Mouse (Mus musculus) kidney, postnatal 0 days (tissue): Measurements from ENCODE around the gene Akap2. TPM values are rescaled to one million over a fixed set of nuclear protein-coding genes. Genes with fewer than 3 reads are reported as not detected.
A peak's percentile ranks its signal among the peaks of the same experiment; 100 is the strongest.

Source experiments
- ATAC-seq: fragments of 200-750 bp; cut with Nextera tagmentation; replicated peaks from 2 replicates; pipeline ENCODE4 v1.8.0; 2017; ENCODE audit warnings: low read depth, moderate number of reproducible peaks, moderate TSS enrichment, moderate library complexity; ENCODE audit not compliant: low FRiP score
- DNase-seq: peaks from one replicate; pipeline ENCODE4 v3.0.0-alpha.2; 2016; ENCODE audit warnings: low spot score
- H3K27ac ChIP-seq: fragments of 300-500 bp; sonication (generic); 2 replicates; pipeline ENCODE4 v1.5.1; 2014; ENCODE audit warnings: mild to moderate bottlenecking
- H3K27me3 ChIP-seq: fragments of 300-500 bp; sonication (generic); 2 replicates; pipeline ENCODE4 v1.6.1; 2014; ENCODE audit warnings: low read length, mixed read lengths; ENCODE audit not compliant: insufficient read depth
- H3K36me3 ChIP-seq: fragments of 300-500 bp; sonication (generic); 2 replicates; pipeline ENCODE4 v1.6.1; 2014; ENCODE audit warnings: low read length, mixed read lengths; ENCODE audit not compliant: insufficient read depth
- H3K4me1 ChIP-seq: fragments of 300-500 bp; sonication (generic); replicated peaks from 2 replicates; pipeline ENCODE4 v1.6.1; 2014; ENCODE audit warnings: antibody characterized with exemption, low read length, mixed read lengths; ENCODE audit not compliant: insufficient read depth
- H3K4me2 ChIP-seq: fragments of 300-500 bp; sonication (generic); 2 replicates; pipeline ENCODE4 v1.6.1; 2014; ENCODE audit warnings: mild to moderate bottlenecking, low read length, moderate library complexity, mixed read lengths
- H3K4me3 ChIP-seq: fragments of 300-500 bp; sonication (generic); replicated peaks from 2 replicates; pipeline ENCODE4 v1.5.1; 2014; ENCODE audit warnings: low read depth, low read length
- H3K9ac ChIP-seq: fragments of 300-500 bp; sonication (generic); 2 replicates; pipeline ENCODE4 v1.6.1; 2014; ENCODE audit warnings: low read depth, low read length
- H3K9me3 ChIP-seq: fragments of 300-500 bp; sonication (generic); replicated peaks from 2 replicates; pipeline ENCODE4 v1.6.1; 2016; ENCODE audit warnings: low read length, inconsistent platforms, mixed read lengths
- CTCF ChIP-seq: IDR thresholded peaks from 2 replicates; pipeline ENCODE4 v1.5.1; 2016; ENCODE audit warnings: antibody characterized with exemption, low read depth, mild to moderate bottlenecking, moderate library complexity
- WGBS: fragments of 180-500 bp; shearing (Covaris S2); extraction: QIAGEN DNeasy Blood & Tissue Kit; methylation state at CpG from one replicate; pipeline ENCODE4 v1.1.7; 2014; 5-methylcytosine and 5-hydroxymethylcytosine counted together
- polyA plus RNA-seq: library from polyadenylated mRNA; unstranded; fragments of >200 nt; fragmentation: Nextera tagmentation; extraction: Ambion mirVana; gene quantifications from 2 replicates; pipeline ENCODE4 v1.2.1, GENCODE M21; 2015

Akap2 gene
- polyA plus RNA-seq, 1 experiment from 2014 or later: 20.5 TPM

DNA sequence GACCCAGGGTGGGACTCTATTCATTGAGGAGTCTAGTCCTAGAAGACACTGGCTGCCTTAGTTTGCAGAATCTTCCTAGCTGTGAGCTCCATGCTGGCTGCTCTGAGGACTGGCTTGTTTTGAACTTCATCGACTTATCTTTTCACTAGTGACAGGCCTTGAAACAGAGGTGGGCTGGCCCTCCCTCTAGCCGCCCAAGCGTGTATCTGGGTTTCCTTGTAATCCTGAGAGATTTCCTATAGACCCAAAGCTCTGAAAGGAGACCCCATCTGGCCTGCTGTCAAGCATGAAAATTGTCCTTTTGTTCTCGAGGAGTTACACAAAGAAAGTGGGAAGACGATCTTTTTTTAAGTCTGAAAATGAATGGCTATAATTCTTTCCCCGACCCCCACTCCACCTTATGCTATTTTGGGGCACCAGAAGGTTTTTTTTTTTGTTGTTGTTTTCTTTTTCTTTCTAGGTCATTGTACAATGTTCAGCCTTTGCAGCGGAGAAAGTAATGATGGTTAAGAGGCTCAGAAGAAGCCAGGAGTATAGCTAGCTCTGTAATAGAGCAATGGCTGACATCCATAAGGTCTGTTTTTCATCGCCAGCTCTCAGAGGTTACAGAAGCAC lies 107.3 kb downstream of the Akap2 start:
- H3K27me3 ChIP-seq: no peaks in the 10 kb centered on the region
- ATAC-seq: no peak
- H3K36me3 ChIP-seq: no peaks in the 10 kb centered on the region
- TF ChIP-seq CTCF: no peak
- no peak overlapping the region for H3K4me3 ChIP-seq
- no peak for DNase-seq
- no peak overlapping the region for H3K4me2 ChIP-seq
- peaks cover 13% of the 10 kb centered on the region; the same call in 1 of the 2 replicates for H3K4me1 ChIP-seq
- H3K9ac ChIP-seq: no peak overlapping the region
- no peak overlapping the region for H3K27ac ChIP-seq
- H3K9me3 ChIP-seq: no peaks in the 10 kb centered on the region
- 29% methylated on average over 8 of the region's 8 CpGs for WGBS

DNA sequence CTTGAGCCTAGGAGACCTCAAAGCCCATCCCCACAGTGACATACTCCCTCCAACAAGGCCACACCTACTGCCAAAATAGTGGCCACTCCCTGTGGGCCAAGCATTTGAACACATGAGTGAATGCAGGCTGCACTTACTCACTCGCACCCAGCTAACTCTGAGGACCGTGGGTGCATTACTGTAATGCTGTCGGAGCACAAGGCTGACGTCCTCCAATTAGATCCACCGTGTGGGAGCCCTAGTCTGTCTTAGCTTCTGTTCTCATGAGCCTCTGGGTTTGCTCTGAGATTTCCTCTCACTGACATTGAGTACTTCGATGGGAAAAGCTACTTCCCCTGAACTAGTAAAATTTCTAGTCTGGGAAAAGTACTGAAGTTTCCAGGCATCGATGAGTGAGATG lies 108.8 kb downstream of the Akap2 start:
- Histone ChIP-seq H3K4me3 (no peak overlapping the region), H3K27ac (no peak overlapping the region), H3K4me2 (no peak overlapping the region), H3K9ac (no peak overlapping the region), H3K9me3 (no peaks in the 10 kb centered on the region), H3K4me1 (peaks cover 13% of the 10 kb centered on the region; the same call in 1 of the 2 replicates), H3K36me3 (no peaks in the 10 kb centered on the region), H3K27me3 (no peaks in the 10 kb centered on the region)
- WGBS: 74% methylated on average over 7 of the region's 7 CpGs
- TF ChIP-seq CTCF: no peak
- DNase-seq: no peak
- ATAC-seq: no peak

DNA sequence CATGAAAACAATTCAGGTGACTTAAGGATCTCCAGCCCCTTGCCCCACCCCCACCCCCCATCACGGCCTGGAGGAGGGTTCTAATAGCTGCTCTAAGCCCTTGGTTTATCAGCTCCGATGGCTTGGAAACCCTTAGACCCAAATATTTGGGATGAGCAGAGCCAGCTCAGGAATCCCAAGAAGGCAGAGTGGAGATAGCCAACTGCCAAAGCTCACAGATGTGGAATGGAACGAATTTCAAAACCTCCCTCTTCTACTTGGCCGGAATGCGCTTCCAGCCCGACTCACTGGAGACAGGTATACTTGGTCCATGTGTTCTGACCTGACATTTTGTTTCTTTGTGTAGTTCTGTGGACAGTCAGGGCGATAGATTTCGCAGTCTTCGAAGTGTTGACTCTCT lies 111.7 kb downstream of the Akap2 start:
- Histone ChIP-seq H3K27ac (no peak overlapping the region), H3K27me3 (no peaks in the 10 kb centered on the region), H3K9me3 (no peaks in the 10 kb centered on the region), H3K4me2 (no peak overlapping the region), H3K36me3 (no peaks in the 10 kb centered on the region), H3K4me3 (no peak overlapping the region), H3K9ac (no peak overlapping the region), H3K4me1 (peaks cover 8% of the 10 kb centered on the region; the same call in 1 of the 2 replicates)
- no peak for TF ChIP-seq CTCF
- no peak for DNase-seq
- ATAC-seq: no peak
- 78% methylated on average over 9 of the region's 9 CpGs for WGBS

DNA sequence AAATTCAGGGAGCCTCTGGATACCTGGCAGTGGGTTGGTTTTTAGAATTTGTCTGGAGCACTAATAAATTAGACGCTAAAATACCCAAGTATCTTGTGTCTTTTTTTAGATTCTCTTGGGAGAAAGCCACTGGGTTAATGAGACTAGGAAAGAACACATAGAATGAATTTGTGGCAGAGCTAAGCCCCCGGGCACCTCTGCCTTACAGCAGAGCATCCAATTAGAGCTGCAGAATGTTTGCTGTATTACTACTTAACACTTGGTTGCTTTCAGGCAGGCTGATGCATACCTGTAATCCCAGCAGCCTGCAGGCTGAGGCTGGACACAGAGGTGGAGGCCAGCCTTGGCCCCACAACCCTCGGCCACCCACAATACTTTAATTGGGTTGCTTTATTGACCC lies 112.3 kb downstream of the Akap2 start:
- H3K9me3 ChIP-seq: no peaks in the 10 kb centered on the region
- peaks cover 6% of the 10 kb centered on the region; the same call in 1 of the 2 replicates for H3K4me1 ChIP-seq
- no peaks in the 10 kb centered on the region for H3K27me3 ChIP-seq
- H3K36me3 ChIP-seq: no peaks in the 10 kb centered on the region
- H3K27ac ChIP-seq: no peak overlapping the region
- no peak overlapping the region for H3K9ac ChIP-seq
- no peak for DNase-seq
- no peak for TF ChIP-seq CTCF
- peak; percentile 48; the same call in 1 of the 2 replicates for ATAC-seq
- H3K4me3 ChIP-seq: no peak overlapping the region
- H3K4me2 ChIP-seq: no peak overlapping the region
- 56% methylated on average over 3 of the region's 3 CpGs for WGBS

DNA sequence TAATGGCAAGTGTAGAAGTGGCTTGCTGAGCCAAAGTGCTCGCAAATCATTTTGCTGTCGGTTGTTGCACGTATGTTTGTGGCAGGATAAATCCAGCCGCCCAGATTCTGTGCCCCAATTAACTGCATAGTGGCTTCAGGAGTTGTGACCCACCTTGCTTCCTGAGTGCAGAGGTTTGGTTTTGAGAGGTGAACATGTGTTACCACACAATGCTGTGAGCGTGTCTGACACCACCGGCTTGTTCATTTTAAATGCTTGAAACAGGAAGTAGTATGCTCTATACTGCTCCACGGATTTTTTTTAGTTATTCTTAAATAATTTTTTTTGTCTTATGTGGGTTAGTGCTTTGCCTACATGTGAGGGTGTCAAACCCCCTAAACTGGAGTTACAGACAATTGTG lies 114.9 kb downstream of the Akap2 start:
- no peak for TF ChIP-seq CTCF
- Histone ChIP-seq H3K36me3 (no peaks in the 10 kb centered on the region), H3K4me2 (no peak overlapping the region), H3K4me1 (peaks cover 6% of the 10 kb centered on the region; the same call in 1 of the 2 replicates), H3K27me3 (no peaks in the 10 kb centered on the region), H3K9me3 (no peaks in the 10 kb centered on the region), H3K27ac (no peak overlapping the region), H3K4me3 (no peak overlapping the region), H3K9ac (no peak overlapping the region)
- ATAC-seq: no peak
- DNase-seq: no peak
- 36% methylated on average over 7 of the region's 7 CpGs for WGBS

DNA sequence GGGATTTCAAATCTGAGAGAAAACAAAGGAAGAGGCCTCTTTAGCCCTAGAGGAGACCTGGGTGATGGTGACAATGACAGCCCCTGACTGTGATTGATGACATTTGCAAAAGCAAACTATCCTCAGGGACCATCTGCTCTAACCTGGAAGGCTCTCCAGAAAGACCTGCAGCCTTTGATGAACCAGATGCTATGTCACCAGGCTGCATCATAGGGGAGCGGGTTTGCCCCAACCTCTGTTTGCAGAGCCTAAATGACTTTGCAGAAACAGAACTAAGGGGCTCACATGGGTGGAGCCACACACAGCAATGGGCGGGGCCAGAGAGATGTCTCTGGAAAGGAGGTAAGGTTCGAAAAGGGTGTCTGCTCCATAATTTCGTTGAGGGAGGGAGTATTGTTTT lies 115.6 kb downstream of the Akap2 start:
- no peak overlapping the region for H3K27ac ChIP-seq
- H3K9me3 ChIP-seq: no peaks in the 10 kb centered on the region
- peaks cover 6% of the 10 kb centered on the region; the same call in 1 of the 2 replicates for H3K4me1 ChIP-seq
- H3K9ac ChIP-seq: no peak overlapping the region
- H3K4me2 ChIP-seq: no peak overlapping the region
- H3K36me3 ChIP-seq: no peaks in the 10 kb centered on the region
- DNase-seq: no peak
- no peaks in the 10 kb centered on the region for H3K27me3 ChIP-seq
- TF ChIP-seq CTCF: no peak
- no peak overlapping the region for H3K4me3 ChIP-seq
- ATAC-seq: no peak
- 66% methylated on average over 4 of the region's 4 CpGs for WGBS
